Mouse (Mus musculus) MEL (cell line): ENCODE data around the gene Sh3tc1. TPM values are rescaled to one million over a fixed set of nuclear protein-coding genes. Genes with fewer than 3 reads are reported as not detected.

Experiments used
- DNase-seq: peaks from one replicate; pipeline ENCODE4 v3.0.0; 2011; ENCODE audit warnings: low read depth, low spot score
- H3K27ac ChIP-seq: 2 replicates; pipeline ENCODE4 v1.5.1; 2012; ENCODE audit warnings: low read depth, mild to moderate bottlenecking, control low read depth, low read length, moderate library complexity; ENCODE audit not compliant: control insufficient read depth
- H3K27me3 ChIP-seq, 2 experiments: fragments of 150-350 bp in 1 of 2; sonication (generic) in 1 of 2; 2 replicates each; pipeline ENCODE4 v1.6.1; 2012; ENCODE audit warnings: low read length in 2 of 2, mild to moderate bottlenecking in 2 of 2, improper control_type of control experiment in 1 of 2, moderate library complexity in 1 of 2; ENCODE audit not compliant: insufficient read depth in 2 of 2, control insufficient read depth in 1 of 2
- H3K36me3 ChIP-seq, 2 experiments: 2 replicates each; pipeline ENCODE4 v1.6.1; 2012 to 2014; ENCODE audit warnings: low read length in 2 of 2, improper control_type of control experiment in 1 of 2, inconsistent platforms in 1 of 2, mild to moderate bottlenecking in 1 of 2; ENCODE audit not compliant: insufficient read depth in 2 of 2, control insufficient read depth in 1 of 2
- H3K4me1 ChIP-seq, 2 experiments: fragments of 150-350 bp in 1 of 2; sonication (generic) in 1 of 2; 2 replicates each; pipeline ENCODE4 v1.6.1; 2012; ENCODE audit warnings: low read length in 2 of 2, improper control_type of control experiment in 1 of 2, mild to moderate bottlenecking in 1 of 2; ENCODE audit not compliant: insufficient read depth in 2 of 2, control insufficient read depth in 1 of 2
- H3K4me3 ChIP-seq, 2 experiments: fragments of 150-350 bp in 1 of 2; sonication (generic) in 1 of 2; 2 replicates each; pipeline ENCODE4 v1.5.1; 2012; ENCODE audit warnings: low read depth in 2 of 2, low read length in 2 of 2, mild to moderate bottlenecking in 2 of 2, moderate library complexity in 2 of 2, control low read depth in 1 of 2, improper control_type of control experiment in 1 of 2; ENCODE audit not compliant: control insufficient read depth in 1 of 2, insufficient read depth in 1 of 2
- H3K79me2 ChIP-seq: 2 replicates; pipeline ENCODE4 v1.6.1; 2012; ENCODE audit warnings: mild to moderate bottlenecking, low read length, moderate library complexity; ENCODE audit not compliant: control insufficient read depth, poor library complexity, insufficient read depth
- H3K9ac ChIP-seq: 2 replicates; pipeline ENCODE4 v1.6.1; 2012; ENCODE audit warnings: low read depth, mild to moderate bottlenecking, control low read depth, low read length, moderate library complexity; ENCODE audit not compliant: control insufficient read depth, poor library complexity, severe bottlenecking
- H3K9me3 ChIP-seq: fragments of 150-350 bp; sonication (generic); replicated peaks from 2 replicates; pipeline ENCODE4 v1.6.1; 2012; ENCODE audit warnings: mild to moderate bottlenecking, low read length, improper control_type of control experiment, moderate library complexity; ENCODE audit not compliant: insufficient read depth
- ELF1 ChIP-seq: IDR thresholded peaks from 2 replicates; pipeline ENCODE4 v1.6.1; 2014; ENCODE audit warnings: low read depth, mild to moderate bottlenecking, inconsistent platforms, low read length, improper control_type of control experiment, moderate library complexity
- JUND ChIP-seq: IDR thresholded peaks from 2 replicates; pipeline ENCODE4 v1.6.1; 2011; ENCODE audit warnings: low read depth, mild to moderate bottlenecking, improper control_type of control experiment, low read length
- NRF1 ChIP-seq: IDR thresholded peaks from 2 replicates; pipeline ENCODE4 v1.6.1; 2014; ENCODE audit warnings: low read depth, mild to moderate bottlenecking, inconsistent platforms, low read length, improper control_type of control experiment, moderate library complexity; ENCODE audit not compliant: poor library complexity, insufficient read depth, severe bottlenecking
- POLR2A ChIP-seq, 2 experiments: IDR thresholded peaks; 2 replicates each; pipeline ENCODE4 v1.6.1; 2011 to 2012; ENCODE audit warnings: low read length in 2 of 2, mild to moderate bottlenecking in 2 of 2, control low read depth in 1 of 2, improper control_type of control experiment in 1 of 2, low read depth in 1 of 2, moderate library complexity in 1 of 2; ENCODE audit not compliant: control insufficient read depth in 1 of 2, insufficient read depth in 1 of 2, poor library complexity in 1 of 2
- TCF12 ChIP-seq: IDR thresholded peaks from 2 replicates; pipeline ENCODE4 v1.6.1; 2014; ENCODE audit warnings: low read depth, mild to moderate bottlenecking, inconsistent platforms, low read length, improper control_type of control experiment, moderate library complexity
- polyA plus RNA-seq, 2 experiments: library from polyadenylated mRNA; stranded (reverse) in 1 of 2; unstranded in 1 of 2; fragments of >175 nt in 1 of 2; fragments of >200 nt in 1 of 2; gene quantifications; 2 replicates each; pipeline versions ENCODE4 v1.2.1 to v1.2.4; 2012; ENCODE audit warnings: low replicate concordance in 2 of 2, low read depth in 1 of 2; ENCODE audit not compliant: insufficient read length in 2 of 2, insufficient read depth in 1 of 2, missing spikeins in 1 of 2
- total RNA-seq: library from RNA; depleted of rRNA; stranded (reverse); fragments of 300-350 nt; gene quantifications from 2 replicates; pipeline ENCODE4 v1.2.3, GENCODE M21; 2012; rRNA removed

Gene Sh3tc1
- total and polyA plus RNA-seq, 3 experiments, result not detected

- no peak overlapping the region for H3K27ac ChIP-seq
- no peaks in the 10 kb centered on the region for H3K4me1 ChIP-seq
- H3K79me2 ChIP-seq, result no peaks in the 10 kb centered on the region
- H3K27me3 ChIP-seq, result no peaks in the 10 kb centered on the region
- TF ChIP-seq JUND, result no peak
- no peak for TF ChIP-seq TCF12
- TF ChIP-seq NRF1, result no peak
- TF ChIP-seq POLR2A (IDR thresholded peaks at IDR 0.05; ENCODE audit: control insufficient read depth in 1 of 2, insufficient read depth in 1 of 2, low read depth in 1 of 2, low read length in 2 of 2, poor library complexity in 1 of 2), result no peak
- no peak for TF ChIP-seq ELF1
- TF ChIP-seq, all 39 proteins: peak for 0
- H3K36me3 ChIP-seq, result no peaks in the 10 kb centered on the region
- H3K9me3 ChIP-seq, result no peaks in the 10 kb centered on the region; the same call in 1 of the 2 replicates
- no peak for DNase-seq
- H3K9ac ChIP-seq, result no peak overlapping the region
- H3K4me3 ChIP-seq, result no peak overlapping the region
Observed at GRCm38 (mm10) chr5:35647562-35647961, 92.2 kb downstream of the Sh3tc1 start.

Other genes starting within 250 kb of the Sh3tc1 start
- gene Cpz, start 214.3 kb downstream of the Sh3tc1 start, total RNA-seq, result not detected in 2 replicates
- gene Cpz, start 214.3 kb downstream of the Sh3tc1 start, polyA plus RNA-seq, result under 1 TPM in 1 of 2 experiments, not detected in 1; 0.10 TPM
- gene Trmt44, start 164.9 kb downstream of the Sh3tc1 start, total RNA-seq, result 13.1 and 16.6 TPM in 2 replicates
- 10 to 100 TPM in 1 of 2 experiments, not detected in 1; 14.3 TPM for gene Trmt44, start 164.9 kb downstream of the Sh3tc1 start, polyA plus RNA-seq
- 3.9 and 6.5 TPM in 2 replicates for gene Acox3, start 156.9 kb downstream of the Sh3tc1 start, total RNA-seq
- gene Acox3, start 156.9 kb downstream of the Sh3tc1 start, polyA plus RNA-seq, result 10 to 100 TPM in 1 of 2 experiments, not detected in 1; 11.4 TPM
- gene Htra3, start 60.2 kb downstream of the Sh3tc1 start, total RNA-seq, result not detected in 2 replicates
- gene Htra3, start 60.2 kb downstream of the Sh3tc1 start, polyA plus RNA-seq, result not detected
- not detected in 2 replicates for gene Ablim2, start 17.9 kb upstream of the Sh3tc1 start, total RNA-seq
- gene Ablim2, start 17.9 kb upstream of the Sh3tc1 start, polyA plus RNA-seq, result not detected
- 0.04 TPM in 1 of 2 replicates, not detected in the other for gene Afap1, start 153.3 kb upstream of the Sh3tc1 start, total RNA-seq
- under 1 TPM in 1 of 2 experiments, not detected in 1; 0.03 TPM for gene Afap1, start 153.3 kb upstream of the Sh3tc1 start, polyA plus RNA-seq